ENCODE assay signal across 19 mouse cellular contexts in genomic region chr8:82477426-82477769, GRCm38 (mm10).
DNase-seq lines count a peak whose midpoint lies in the region; ATAC-seq lines count a peak whose summit lies in the region.
"Had no signal": no experiment of that assay in that cellular context is flagged by ENCODE, and none has a peak within 500 bp of the region (broad histone marks: within the 10 kb centered on the region; RNA-seq: fewer than 3 reads in every experiment).

No protein-coding gene starts in this region.

- H3K4me1 ChIP-seq in kidney, embryonic 14.5 days (ENCODE audit: control insufficient read depth, insufficient read depth, low read length): peaks cover 13% of the 10 kb centered on the region; the same call in 1 of the 2 replicates
- no peaks in the 10 kb centered on the region for H3K4me1 ChIP-seq in midbrain, embryonic 11.5 days (ENCODE audit: control insufficient read depth, insufficient read depth, low read length)
- H3K4me1 ChIP-seq in midbrain, embryonic 10.5 days: peaks cover 15% of the 10 kb centered on the region
- H3K4me1 ChIP-seq: embryonic facial prominence, embryonic 12.5 days; forebrain, embryonic 15.5 days; hindbrain, embryonic 13.5 days; intestine, embryonic 15.5 days had no signal

- DNase-seq in gastrocnemius, adult 18-20 months (ENCODE audit: low spot score): peak; percentile 5
- no peak for DNase-seq in gastrocnemius, postnatal 4 days (ENCODE audit: low spot score in 2 of 2)
- DNase-seq in kidney, adult 18-20 months: no peak
- DNase-seq in midbrain, embryonic 11.5 days (ENCODE audit: low spot score, missing footprints): no peak
- DNase-seq in midbrain, embryonic 10.5 days (ENCODE audit: low spot score): no peak
- DNase-seq in mesoderm, embryonic 11.5 days (ENCODE audit: low read depth, low spot score): peak; percentile 50
- DNase-seq in right cerebral cortex, adult 18-20 months: no peak
- DNase-seq: cerebellum, adult 11 months; cerebellum, adult 9-10 months; cerebellum, postnatal 25 days; gastrocnemius, postnatal 25 days; heart, adult 11 months; heart, postnatal 10 days had no signal

- no peak overlapping the region for H3K4me2 ChIP-seq in kidney, embryonic 14.5 days (replicated peaks; ENCODE audit: low read depth, low read length)
- no peak overlapping the region for H3K4me2 ChIP-seq in midbrain, embryonic 11.5 days
- H3K4me2 ChIP-seq: embryonic facial prominence, embryonic 12.5 days; forebrain, embryonic 15.5 days; hindbrain, embryonic 13.5 days; intestine, embryonic 15.5 days had no signal

- H3K4me3 ChIP-seq in kidney, embryonic 14.5 days (ENCODE audit: low read length): no peak overlapping the region
- no peak overlapping the region for H3K4me3 ChIP-seq in midbrain, embryonic 11.5 days (ENCODE audit: low read depth, low read length)
- no peak overlapping the region for H3K4me3 ChIP-seq in midbrain, embryonic 10.5 days
- H3K4me3 ChIP-seq: embryonic facial prominence, embryonic 12.5 days; forebrain, embryonic 15.5 days; hindbrain, embryonic 13.5 days; intestine, embryonic 15.5 days had no signal

- no peaks in the 10 kb centered on the region for H3K27me3 ChIP-seq in kidney, embryonic 14.5 days (ENCODE audit: control insufficient read depth, insufficient read depth, low read length)
- H3K27me3 ChIP-seq in midbrain, embryonic 11.5 days (ENCODE audit: control insufficient read depth, insufficient read depth, low read length): no peaks in the 10 kb centered on the region
- H3K27me3 ChIP-seq in midbrain, embryonic 10.5 days (ENCODE audit: low read depth, poor library complexity, severe bottlenecking): no peaks in the 10 kb centered on the region
- H3K27me3 ChIP-seq: embryonic facial prominence, embryonic 12.5 days; forebrain, embryonic 15.5 days; hindbrain, embryonic 13.5 days; intestine, embryonic 15.5 days had no signal

- H3K27ac ChIP-seq in kidney, embryonic 14.5 days (ENCODE audit: low read depth, low read length): peak overlapping the region; percentile 1; the same call in 1 of the 2 replicates
- no peak overlapping the region for H3K27ac ChIP-seq in midbrain, embryonic 11.5 days (ENCODE audit: low read depth, low read length)
- no peak overlapping the region for H3K27ac ChIP-seq in midbrain, embryonic 10.5 days (replicated peaks)
- H3K27ac ChIP-seq: embryonic facial prominence, embryonic 12.5 days; forebrain, embryonic 15.5 days; hindbrain, embryonic 13.5 days; hindbrain, postnatal 0 days; intestine, embryonic 15.5 days had no signal

- 13% methylated on average over 2 of the region's 2 CpGs for WGBS in kidney, embryonic 14.5 days
- 15% methylated on average over 2 of the region's 2 CpGs for WGBS in midbrain, embryonic 11.5 days
- 11% methylated on average over 2 of the region's 2 CpGs for WGBS in midbrain, embryonic 10.5 days

- ATAC-seq in kidney, embryonic 14.5 days (ENCODE audit: low FRiP score, low TSS enrichment): peak; percentile 71
- 0 out of 2 replicates have a peak, but pooled peaks have one; percentile 9 for ATAC-seq in midbrain, embryonic 11.5 days (ENCODE audit: low FRiP score)
- ATAC-seq: forebrain, embryonic 15.5 days; hindbrain, postnatal 0 days; intestine, embryonic 15.5 days had no signal

- H3K9me3 ChIP-seq in kidney, embryonic 14.5 days (ENCODE audit: control insufficient read depth, low read length): no peaks in the 10 kb centered on the region
- H3K9me3 ChIP-seq in midbrain, embryonic 11.5 days (ENCODE audit: control insufficient read depth, low read length): no peaks in the 10 kb centered on the region
- no peaks in the 10 kb centered on the region for H3K9me3 ChIP-seq in midbrain, embryonic 10.5 days (replicated peaks)
- H3K9me3 ChIP-seq: embryonic facial prominence, embryonic 12.5 days; forebrain, embryonic 15.5 days; hindbrain, embryonic 13.5 days; intestine, embryonic 15.5 days had no signal

- no peak overlapping the region for H3K9ac ChIP-seq in kidney, embryonic 14.5 days (ENCODE audit: low read depth, low read length)
- no peak overlapping the region for H3K9ac ChIP-seq in midbrain, embryonic 11.5 days (ENCODE audit: low read length)
- H3K9ac ChIP-seq: embryonic facial prominence, embryonic 12.5 days; forebrain, embryonic 15.5 days; hindbrain, embryonic 13.5 days; intestine, embryonic 15.5 days had no signal

- no peaks in the 10 kb centered on the region for H3K36me3 ChIP-seq in kidney, embryonic 14.5 days (ENCODE audit: control insufficient read depth, insufficient read depth, low read length)
- no peaks in the 10 kb centered on the region for H3K36me3 ChIP-seq in midbrain, embryonic 11.5 days (ENCODE audit: control insufficient read depth, insufficient read depth, low read length)
- H3K36me3 ChIP-seq in midbrain, embryonic 10.5 days: no peaks in the 10 kb centered on the region
- H3K36me3 ChIP-seq: embryonic facial prominence, embryonic 12.5 days; forebrain, embryonic 15.5 days; hindbrain, embryonic 13.5 days; intestine, embryonic 15.5 days had no signal

Comparison
In these comparisons a context has a peak if more than half of its experiments do, and no peak if none do; other contexts are left out.
1. DNase-seq: peak in gastrocnemius, adult 18-20 months (single experiment) and mesoderm, embryonic 11.5 days (single experiment); none in gastrocnemius, postnatal 4 days (0 of 2), kidney, adult 18-20 months (single experiment), midbrain, embryonic 11.5 days (single experiment), midbrain, embryonic 10.5 days (single experiment) and right cerebral cortex, adult 18-20 months (single experiment).